Mouse (Mus musculus): Measurements from ENCODE around the gene Gm21586. TPM values are rescaled to one million over a fixed set of nuclear protein-coding genes. Genes with fewer than 3 reads are reported as not detected.

Gm21586 gene
- not detected in 2 replicates for polyA plus RNA-seq (2012; rRNA removed)

DNA sequence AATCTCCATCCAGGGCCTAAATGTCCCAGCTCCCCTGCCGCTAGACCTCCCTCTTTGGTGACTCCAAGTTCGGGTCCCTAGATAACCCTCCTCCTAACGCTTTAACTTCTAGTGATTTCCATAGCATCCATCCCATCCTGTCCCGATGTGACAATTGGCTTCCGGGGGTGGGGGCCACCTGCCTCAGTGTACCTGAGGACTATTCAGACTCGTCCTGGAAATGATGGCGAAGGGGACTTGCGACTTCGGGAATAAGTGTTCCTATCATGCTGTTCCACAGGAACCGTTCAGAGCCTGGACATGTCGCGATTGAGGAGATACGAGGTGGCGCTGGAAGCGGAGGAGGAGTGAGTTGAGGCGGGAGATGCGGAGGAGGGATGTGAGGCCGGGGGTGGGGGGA is at the start of gene Gm21586:
Gene Gm21586 (plus strand): TSS at position 301 of the 400 bp plus-strand sequence.

DNA sequence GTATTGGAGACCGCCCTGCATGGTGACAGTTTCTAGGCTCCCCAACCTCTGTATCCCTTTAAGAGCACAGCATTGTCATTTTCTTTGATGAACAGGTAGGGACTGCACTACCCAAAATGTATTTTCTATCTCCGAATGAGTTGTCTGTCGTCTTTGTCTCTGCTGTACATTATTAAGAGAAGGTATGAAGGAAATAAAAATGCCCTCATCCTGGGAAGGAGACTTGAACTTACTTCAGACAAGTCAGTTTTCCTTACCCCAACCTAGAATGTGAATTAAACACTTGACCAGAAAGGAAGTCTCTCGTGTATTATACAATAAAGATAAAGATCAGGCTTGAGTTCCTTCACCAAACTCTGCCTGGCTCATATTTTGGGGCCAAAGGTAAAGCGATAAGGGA is 27.3 kb downstream of the Gm21586 start, which contains the start of gene Gm2163:
Gene Gm2163 (plus strand): TSS at position 301 of the 400 bp plus-strand sequence.

Other genes with a start within 250 kb of the Gm21586 start
- not detected in 2 replicates for gene Gm10600, start 198.7 kb upstream of the Gm21586 start, polyA plus RNA-seq (2012; rRNA removed)
- not detected in 2 replicates for gene Ccl21b, start 183.6 kb upstream of the Gm21586 start, polyA plus RNA-seq (2012; rRNA removed)
- gene Gm21953, start 145.1 kb upstream of the Gm21586 start, polyA plus RNA-seq (2012; rRNA removed) = not detected in 2 replicates
- gene Fam205a3, start 121.0 kb upstream of the Gm21586 start, polyA plus RNA-seq (2012; rRNA removed) = 0.08 TPM in 1 of 2 replicates, not detected in the other
- gene Gm2163, start 27.4 kb downstream of the Gm21586 start, polyA plus RNA-seq (2012; rRNA removed) = 0.07 and 0.27 TPM in 2 replicates
- 0.08 TPM in 1 of 2 replicates, not detected in the other for gene Fam205a2, start 88.8 kb downstream of the Gm21586 start, polyA plus RNA-seq (2012; rRNA removed)
- not detected in 2 replicates for gene Gm10591, start 172.8 kb downstream of the Gm21586 start, polyA plus RNA-seq (2012; rRNA removed)
- 0.10 TPM in 1 of 2 replicates, not detected in the other for gene Gm2564, start 190.3 kb downstream of the Gm21586 start, polyA plus RNA-seq (2012; rRNA removed)
- not detected in 2 replicates for gene Ccl27b, start 215.9 kb downstream of the Gm21586 start, polyA plus RNA-seq (2012; rRNA removed)
- gene Il11ra2, start 222.5 kb downstream of the Gm21586 start, polyA plus RNA-seq (2012; rRNA removed) = 0.05 TPM in 2 replicates

Data from central nervous system, embryonic 11.5 days (tissue).